Mouse (Mus musculus): ENCODE data around the gene Cdc14b.

- no peak for TF ChIP-seq POLR2A (IDR thresholded peaks at IDR 0.05; ENCODE audit: extremely low read depth, insufficient read depth, low read length)
- no peak for TF ChIP-seq CTCF (IDR thresholded peaks at IDR 0.05; ENCODE audit: low read depth, low read length)
These were observed 96.1 kb downstream of the Cdc14b start for GRCm38 (mm10) chr13:64178746-64179652.

Data from liver, adult 2 months (tissue).